In the genomic region with DNA sequence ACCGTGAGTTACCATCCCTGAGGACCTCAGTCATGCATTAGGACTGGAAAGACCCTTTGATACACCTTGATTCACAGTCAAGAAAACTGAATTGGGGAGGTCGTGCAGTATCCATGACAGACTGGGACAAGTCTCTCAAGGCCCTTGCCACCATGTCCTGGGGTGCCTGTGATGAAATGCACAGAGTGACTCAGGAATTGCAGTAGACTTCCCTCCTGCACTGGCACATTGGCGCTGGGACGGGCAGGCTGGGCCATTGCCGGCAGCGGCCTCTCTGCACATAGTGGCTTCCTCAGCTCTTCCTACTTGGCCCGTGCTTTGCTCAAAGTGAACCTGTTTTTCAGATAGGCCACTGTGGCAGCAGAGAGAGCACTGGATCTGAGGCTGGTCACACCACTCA, we compare ENCODE assay signal across 30 mouse cellular contexts. TPM values are rescaled to one million over a fixed set of nuclear protein-coding genes. Genes with fewer than 3 reads are reported as not detected.
"Had no signal": no experiment of that assay in that cellular context is flagged by ENCODE, and none has a peak within 500 bp of the region (broad histone marks: within the 10 kb centered on the region; RNA-seq: fewer than 3 reads in every experiment).

No protein-coding gene starts in this region.

- H3K27ac ChIP-seq: gastrocnemius, adult 2 months; heart, embryonic 10.5 days; hindbrain, embryonic 12.5 days; hindbrain, embryonic 14.5 days; intestine, embryonic 15.5 days; layer of hippocampus, adult 2 months; left cerebral cortex, adult 2 months; limb, embryonic 10.5 days; limb, embryonic 12.5 days; liver, embryonic 13.5 days; liver, embryonic 15.5 days had no signal

- H3K9ac ChIP-seq: heart, embryonic 12.5 days; hindbrain, embryonic 12.5 days; hindbrain, embryonic 14.5 days; intestine, embryonic 15.5 days; limb, embryonic 12.5 days; liver, embryonic 13.5 days; liver, embryonic 15.5 days had no signal

- ATAC-seq: hindbrain, embryonic 16.5 days; inflammation-experienced regulatory T-cells, adult 6 months; intestine, embryonic 15.5 days; intestine, postnatal 0 days had no signal

- H3K4me2 ChIP-seq: heart, embryonic 12.5 days; hindbrain, embryonic 12.5 days; hindbrain, embryonic 14.5 days; intestine, embryonic 15.5 days; limb, embryonic 12.5 days; liver, embryonic 11.5 days; liver, embryonic 13.5 days; liver, embryonic 15.5 days had no signal

- DNase-seq: gastrocnemius, adult 2 months; gastrocnemius, postnatal 10 days; gastrocnemius, postnatal 25 days; heart, adult 18-20 months; heart, postnatal 10 days; heart, postnatal 4 days; kidney, adult 8-10 months; kidney, postnatal 10 days; kidney, postnatal 25 days; kidney, postnatal 4 days; liver; liver, embryonic 13.5 days had no signal

- H3K4me3 ChIP-seq: gastrocnemius, adult 2 months; heart, embryonic 10.5 days; heart, embryonic 12.5 days; hindbrain, embryonic 10.5 days; hindbrain, embryonic 12.5 days; intestine, embryonic 15.5 days; layer of hippocampus, adult 2 months; left cerebral cortex, adult 2 months; limb, embryonic 10.5 days; limb, embryonic 12.5 days; liver, embryonic 13.5 days; liver, embryonic 15.5 days had no signal

- H3K4me1 ChIP-seq: intestine, embryonic 15.5 days; limb, embryonic 12.5 days; liver, embryonic 13.5 days; liver, embryonic 15.5 days had no signal

- H3K27me3 ChIP-seq: heart, embryonic 12.5 days; intestine, embryonic 15.5 days; limb, embryonic 12.5 days; liver, embryonic 13.5 days; liver, embryonic 15.5 days had no signal

- H3K9me3 ChIP-seq: heart, embryonic 10.5 days; heart, embryonic 12.5 days; hindbrain, embryonic 10.5 days; hindbrain, embryonic 12.5 days; intestine, embryonic 15.5 days; limb, embryonic 10.5 days; limb, embryonic 12.5 days; liver, embryonic 13.5 days; liver, embryonic 15.5 days had no signal

RNA-seq across cellular contexts. Expression of a gene that starts 39.3 kb away (rescaled TPM):
- total RNA-seq: gastrocnemius, adult 2 months; gastrocnemius, postnatal 25 days; granulocyte monocyte progenitor cell, adult 5-6 weeks; heart, adult 18-20 months; heart, adult 8-10 months; heart, postnatal 4 days had no signal
- polyA plus RNA-seq: heart, embryonic 14.5 days; intestine, embryonic 15.5 days; intestine, postnatal 0 days; limb, embryonic 10.5 days; liver, embryonic 11.5 days; liver, embryonic 13.5 days; liver, embryonic 15.5 days had no signal
